Mouse (Mus musculus): ENCODE results near the gene Rasl11a. TPM values are rescaled to one million over a fixed set of nuclear protein-coding genes. Genes with fewer than 3 reads are reported as not detected.

Gene Rasl11a
- 35.6 and 38.2 TPM in 2 replicates for polyA plus RNA-seq (2021; fragmentation: Nextera tagmentation)
- long read RNA-seq, experiment 1, transcript Rasl11a-201 (4 exons, 1,126 nt), result major isoform, 46 of 47 reads
- long read RNA-seq, experiment 1, partial matches to known transcripts, result 0 of 47 reads
- long read RNA-seq, experiment 1, other reads (novel, unspliced or antisense), result 1 of 47 reads
- long read RNA-seq, experiment 2, transcript Rasl11a-201 (4 exons, 1,126 nt), result major isoform, 27 of 28 reads
- long read RNA-seq, experiment 2, partial matches to known transcripts, result 1 of 28 reads
- long read RNA-seq, experiment 2, other reads (novel, unspliced or antisense), result 0 of 28 reads

DNA sequence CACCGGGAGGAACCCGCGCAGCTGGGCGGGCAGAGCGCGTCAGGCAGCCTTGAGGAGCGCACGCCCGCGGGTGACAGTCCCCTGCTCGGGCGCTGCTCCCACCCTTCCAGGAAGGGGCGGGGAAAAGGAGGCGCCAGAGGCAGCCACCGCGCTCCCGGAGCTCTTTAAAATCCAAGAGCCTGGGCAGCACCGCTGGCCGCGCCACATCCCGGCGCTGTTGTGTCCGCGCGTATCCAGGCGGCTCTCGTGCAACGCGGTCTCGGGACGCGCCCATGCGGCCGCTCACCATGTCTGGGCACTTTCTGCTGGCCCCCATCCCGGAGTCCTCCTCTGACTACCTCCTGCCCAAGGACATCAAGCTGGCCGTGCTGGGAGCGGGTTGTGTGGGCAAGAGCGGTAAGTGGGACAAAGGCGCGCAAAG is at the start of gene Rasl11a:
Gene Rasl11a (plus strand): TSS at position 127 of the 421 bp plus-strand sequence.

DNA sequence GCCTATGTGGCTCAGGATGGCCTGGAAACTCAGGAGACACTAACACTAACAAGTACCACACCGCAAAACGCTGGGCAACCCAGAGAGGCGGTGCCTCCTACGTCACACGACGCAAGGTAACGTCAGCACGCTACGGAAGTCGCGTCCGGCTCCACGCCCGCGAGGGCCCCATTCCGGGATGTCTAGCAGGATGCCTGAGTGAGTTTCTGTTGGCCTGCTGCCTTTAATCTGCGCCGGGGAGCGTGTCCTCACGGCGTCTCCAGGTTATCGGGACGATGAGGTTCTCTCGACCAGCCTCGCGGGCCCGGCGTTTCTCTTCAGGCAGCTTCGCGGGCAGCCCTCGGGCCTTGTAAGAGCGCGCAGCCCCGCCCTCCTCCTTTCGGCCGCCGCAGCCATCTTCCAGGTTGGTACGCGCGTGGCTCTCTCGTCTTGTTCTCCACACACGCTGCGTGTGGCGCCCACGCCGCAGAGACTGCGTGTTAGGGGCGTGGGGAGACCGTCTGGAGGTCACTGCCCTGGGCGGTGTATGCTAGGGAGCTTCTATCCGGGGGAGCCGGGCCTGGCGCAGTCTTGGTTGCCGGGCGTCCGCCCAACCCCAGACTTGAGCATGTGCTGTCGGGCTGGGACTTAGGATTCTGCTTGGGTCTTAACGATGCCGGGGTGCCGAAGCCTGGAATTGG is 12.0 kb upstream of the Rasl11a start, which contains the start of gene Rpl21:
Gene Rpl21 (plus strand): TSS at position 122 of the 680 bp plus-strand sequence.

Other genes starting within 250 kb of the Rasl11a start
- 2.9 TPM in 2 replicates for gene Usp12, start 50.1 kb upstream of the Rasl11a start, polyA plus RNA-seq (2021; fragmentation: Nextera tagmentation)
- 1,230 and 1,322 TPM in 2 replicates for gene Rpl21, start 12.2 kb upstream of the Rasl11a start, polyA plus RNA-seq (2021; fragmentation: Nextera tagmentation)
- gene Gtf3a, start 103.6 kb downstream of the Rasl11a start, polyA plus RNA-seq (2021; fragmentation: Nextera tagmentation), result 56.7 and 59.4 TPM in 2 replicates
- 28.0 and 29.9 TPM in 2 replicates for gene Mtif3, start 118.7 kb downstream of the Rasl11a start, polyA plus RNA-seq (2021; fragmentation: Nextera tagmentation)
- 1.7 and 1.8 TPM in 2 replicates for gene Lnx2, start 231.5 kb downstream of the Rasl11a start, polyA plus RNA-seq (2021; fragmentation: Nextera tagmentation)
- gene Polr1d, start 232.0 kb downstream of the Rasl11a start, polyA plus RNA-seq (2021; fragmentation: Nextera tagmentation), result 149 and 161 TPM in 2 replicates